Mouse (Mus musculus): ENCODE data around the gene Mpeg1. TPM values are rescaled to one million over a fixed set of nuclear protein-coding genes. Genes with fewer than 3 reads are reported as not detected.
A peak's percentile ranks its signal among the peaks of the same experiment; 100 is the strongest.

The Mpeg1 gene
- polyA plus RNA-seq, 1 experiment from 2014 or later, result 0.76 TPM

DNA sequence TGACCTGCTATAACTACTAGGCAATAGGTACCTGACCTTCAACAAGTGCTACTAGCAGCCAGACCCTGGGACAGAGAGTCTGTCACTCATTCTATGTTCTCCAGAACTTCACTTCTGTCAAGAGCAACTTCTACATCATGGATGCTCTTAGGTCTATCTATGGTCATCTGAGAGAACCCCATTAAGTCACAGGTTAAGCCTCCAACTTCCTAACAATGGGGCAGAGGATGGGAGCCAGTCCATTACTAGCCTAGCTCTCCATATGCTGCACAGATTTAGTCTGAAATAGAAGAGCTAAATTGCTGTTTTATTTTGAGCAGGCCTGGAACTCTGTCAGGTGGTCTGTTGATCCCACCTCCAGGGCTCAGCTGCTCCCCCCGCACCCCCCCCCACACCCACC lies 38.4 kb downstream of the Mpeg1 start:
- Histone ChIP-seq H3K9ac (peak overlapping the region; percentile 93; the same call in 1 of the 2 replicates), H3K4me2 (replicated peaks) (peak overlapping the region; percentile 69), H3K27ac (peak overlapping the region; percentile 53; the same call in 1 of the 2 replicates), H3K9me3 (no peaks in the 10 kb centered on the region), H3K36me3 (no peaks in the 10 kb centered on the region), H3K4me3 (peak overlapping the region; percentile 86), H3K4me1 (peaks cover 44% of the 10 kb centered on the region), H3K27me3 (replicated peaks) (no peaks in the 10 kb centered on the region)
- ATAC-seq (ENCODE audit: low FRiP score, low read depth), result no peak
- WGBS, result 43% methylated on average over 1 of the region's 1 CpGs

DNA sequence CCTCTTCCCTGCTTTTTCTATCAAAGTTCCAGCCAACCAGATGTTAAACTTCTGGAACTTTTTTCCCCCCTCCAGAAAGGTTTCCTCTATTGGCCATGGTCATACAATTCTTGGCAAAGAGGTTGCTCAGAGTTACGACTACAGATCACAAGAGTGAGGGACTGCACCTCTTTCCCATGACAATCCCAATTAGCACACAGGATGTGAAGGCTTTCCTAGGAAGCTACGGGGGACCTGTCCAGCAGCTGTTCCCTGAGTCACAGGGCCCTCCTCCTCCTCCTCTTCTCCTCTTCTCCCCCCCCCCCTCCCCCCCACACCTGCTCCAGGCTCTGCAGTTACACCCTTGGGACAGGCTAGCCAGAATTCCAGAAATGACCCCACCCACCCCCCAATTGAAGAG lies 38.9 kb downstream of the Mpeg1 start:
- Histone ChIP-seq H3K9me3 (no peaks in the 10 kb centered on the region), H3K4me2 (replicated peaks) (peak overlapping the region; percentile 69), H3K4me3 (peak overlapping the region; percentile 86), H3K9ac (peak overlapping the region; percentile 93), H3K36me3 (no peaks in the 10 kb centered on the region), H3K4me1 (peaks cover 38% of the 10 kb centered on the region), H3K27ac (peak overlapping the region; percentile 53), H3K27me3 (replicated peaks) (no peaks in the 10 kb centered on the region)
- ATAC-seq (ENCODE audit: low FRiP score, low read depth), result no peak
- WGBS, result 4% methylated on average over 2 of the region's 2 CpGs

DNA sequence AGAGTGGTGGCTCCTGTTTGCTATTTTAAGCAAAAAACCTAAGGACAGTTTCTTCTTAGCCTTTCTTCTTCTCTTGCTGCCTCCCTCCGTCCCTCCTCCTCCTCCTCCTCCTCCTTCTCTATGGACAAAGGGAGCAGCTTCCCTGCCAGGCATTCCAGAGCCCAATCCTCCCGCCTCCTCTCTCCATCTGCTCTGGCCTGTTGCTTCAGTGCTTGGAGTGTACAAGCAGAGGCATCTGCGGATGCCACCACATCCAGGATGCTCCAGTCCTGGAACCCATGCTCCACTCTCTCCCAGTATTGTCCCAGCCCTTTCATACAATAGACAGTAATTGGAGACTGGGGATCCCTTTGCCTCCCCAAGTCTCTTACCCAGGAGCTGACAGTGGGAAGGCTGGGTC lies 39.5 kb downstream of the Mpeg1 start:
- peak overlapping the region; percentile 69 for H3K4me2 ChIP-seq (replicated peaks)
- H3K4me3 ChIP-seq, result peak overlapping the region; percentile 86
- no peaks in the 10 kb centered on the region for H3K36me3 ChIP-seq
- peak; percentile 35 for ATAC-seq (ENCODE audit: low FRiP score, low read depth)
- peak overlapping the region; percentile 90; the same call in 1 of the 2 replicates for H3K27ac ChIP-seq
- WGBS, result 4% methylated on average over 3 of the region's 3 CpGs
- peaks cover 33% of the 10 kb centered on the region for H3K4me1 ChIP-seq
- no peaks in the 10 kb centered on the region for H3K27me3 ChIP-seq (replicated peaks)
- H3K9me3 ChIP-seq, result no peaks in the 10 kb centered on the region
- H3K9ac ChIP-seq, result peak overlapping the region; percentile 93

DNA sequence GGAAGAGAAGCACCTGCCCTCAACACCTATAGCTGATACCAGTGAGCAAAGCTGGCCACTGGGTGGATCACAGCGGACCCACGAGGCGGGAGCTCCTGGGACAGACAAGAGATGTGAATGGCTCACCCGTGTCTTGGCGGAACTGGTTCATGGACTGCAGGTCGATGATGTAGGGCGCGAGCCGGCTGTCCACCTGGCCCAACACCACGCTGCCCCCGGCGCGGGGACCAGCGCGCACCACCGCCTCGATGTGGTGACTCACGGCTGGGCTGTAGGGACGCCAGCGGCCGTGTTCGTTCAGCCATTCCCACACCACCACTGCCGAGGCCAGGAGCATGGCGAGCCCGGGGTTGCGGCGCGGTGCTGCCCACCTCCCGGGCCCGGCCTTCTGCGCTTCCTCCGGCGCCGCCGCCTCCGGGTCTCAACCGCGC lies 40.3 kb downstream of the Mpeg1 start:
- H3K9me3 ChIP-seq, result no peaks in the 10 kb centered on the region
- H3K4me3 ChIP-seq, result peak overlapping the region; percentile 86
- no peaks in the 10 kb centered on the region for H3K36me3 ChIP-seq
- peak overlapping the region; percentile 69 for H3K4me2 ChIP-seq (replicated peaks)
- WGBS, result 1% methylated on average over 38 of the region's 38 CpGs
- ATAC-seq (ENCODE audit: low FRiP score, low read depth), result peak; percentile 39
- H3K27ac ChIP-seq, result peak overlapping the region; percentile 90
- peaks cover 25% of the 10 kb centered on the region for H3K4me1 ChIP-seq
- no peaks in the 10 kb centered on the region for H3K27me3 ChIP-seq (replicated peaks)
- H3K9ac ChIP-seq, result peak overlapping the region; percentile 93

DNA sequence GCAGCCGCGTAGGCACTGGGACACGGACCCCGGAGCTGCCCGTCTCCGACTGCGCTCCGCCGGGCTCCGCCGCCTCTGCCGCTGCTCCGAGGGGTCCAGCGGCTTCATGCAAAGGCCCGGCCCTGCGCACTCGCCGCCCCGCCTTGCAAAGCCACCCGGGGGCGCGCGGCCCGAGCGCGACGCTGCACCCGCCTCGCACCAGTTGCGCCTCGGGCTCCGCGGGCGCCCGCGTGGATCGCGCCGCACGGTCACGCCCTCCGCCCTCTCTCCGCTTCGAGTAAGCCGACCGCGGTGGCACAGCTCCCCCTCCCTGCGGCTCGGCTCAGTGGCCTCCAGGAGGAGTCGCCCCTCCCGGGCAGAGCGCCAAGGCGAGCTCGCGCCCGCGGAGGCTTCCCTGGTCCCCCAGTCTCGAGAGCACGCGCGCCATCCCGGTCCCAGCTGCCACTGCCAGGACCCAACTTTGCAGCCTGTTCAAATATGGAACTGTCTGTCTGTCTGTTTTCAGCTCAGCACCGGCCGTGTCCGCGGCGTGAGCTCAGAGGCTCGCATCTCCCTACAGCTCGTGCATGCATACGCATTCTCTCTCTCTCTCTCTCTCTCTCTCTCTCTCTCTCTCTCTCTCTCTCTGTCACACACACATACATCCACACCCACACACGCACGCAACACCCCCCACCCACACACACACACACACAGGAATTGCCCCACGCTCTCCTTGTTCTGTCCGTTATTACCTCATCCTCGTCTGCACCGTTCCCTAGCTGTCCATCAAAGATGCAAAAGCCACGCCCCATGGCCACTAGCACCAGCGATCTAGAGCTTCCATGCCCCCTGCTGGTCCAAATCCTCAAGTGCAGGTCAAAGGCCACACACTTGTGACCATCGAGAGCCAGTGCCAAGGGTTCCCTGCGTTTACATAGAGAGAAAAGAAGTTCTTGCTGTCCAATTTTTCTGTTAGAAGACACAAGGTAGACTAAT lies 41.1 kb downstream of the Mpeg1 start, which contains the start of gene Dtx4:
TSS of gene Dtx4 (minus strand) at position 85 of the 978 bp plus-strand sequence.
- under 1% methylated on average over 80 of the region's 80 CpGs for WGBS
- peak; percentile 91 for ATAC-seq (ENCODE audit: low FRiP score, low read depth)
- peak within 1 kb of the TSS; percentile 69 for H3K4me2 ChIP-seq (replicated peaks)

DNA sequence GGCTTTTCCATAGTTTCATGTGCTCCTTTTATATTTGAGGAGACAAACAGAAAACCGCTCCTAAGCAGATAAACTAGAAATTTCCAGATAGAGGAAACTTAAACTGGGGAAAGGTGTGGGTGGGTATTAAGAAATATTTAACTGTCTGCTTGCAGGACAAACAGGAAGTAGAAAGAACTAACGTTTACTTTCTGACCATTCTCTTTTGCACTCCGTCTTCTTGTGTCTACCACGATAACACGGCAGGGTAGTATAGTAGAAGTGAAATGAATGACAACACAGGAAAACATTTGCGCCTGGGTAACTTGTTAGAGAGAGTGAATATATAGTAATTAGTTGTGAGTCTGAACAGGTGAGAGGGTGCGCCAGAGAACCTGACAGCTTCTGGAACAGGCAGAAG lies 42.2 kb downstream of the Mpeg1 start:
- no peak overlapping the region for H3K4me2 ChIP-seq (replicated peaks)
- no peaks in the 10 kb centered on the region for H3K36me3 ChIP-seq
- no peaks in the 10 kb centered on the region for H3K27me3 ChIP-seq (replicated peaks)
- 86% methylated on average over 7 of the region's 7 CpGs for WGBS
- ATAC-seq (ENCODE audit: low FRiP score, low read depth), result no peak
- no peak overlapping the region for H3K9ac ChIP-seq
- no peak overlapping the region for H3K27ac ChIP-seq
- H3K4me1 ChIP-seq, result peaks cover 19% of the 10 kb centered on the region; the same call in 1 of the 2 replicates
- no peak overlapping the region for H3K4me3 ChIP-seq
- H3K9me3 ChIP-seq, result no peaks in the 10 kb centered on the region

More for the DNA sequence above, 41.1 kb downstream of the Mpeg1 start, which contains the start of gene Dtx4:
- Histone ChIP-seq H3K9ac (peak within 1 kb of the TSS; percentile 93), H3K27me3 (replicated peaks) (no peaks in the 10 kb centered on the region), H3K4me1 (peaks cover 19% of the 10 kb centered on the region; the same call in 1 of the 2 replicates), H3K36me3 (no peaks in the 10 kb centered on the region), H3K9me3 (no peaks in the 10 kb centered on the region), H3K27ac (peak within 1 kb of the TSS; percentile 90), H3K4me3 (peak within 1 kb of the TSS; percentile 86)

DNA sequence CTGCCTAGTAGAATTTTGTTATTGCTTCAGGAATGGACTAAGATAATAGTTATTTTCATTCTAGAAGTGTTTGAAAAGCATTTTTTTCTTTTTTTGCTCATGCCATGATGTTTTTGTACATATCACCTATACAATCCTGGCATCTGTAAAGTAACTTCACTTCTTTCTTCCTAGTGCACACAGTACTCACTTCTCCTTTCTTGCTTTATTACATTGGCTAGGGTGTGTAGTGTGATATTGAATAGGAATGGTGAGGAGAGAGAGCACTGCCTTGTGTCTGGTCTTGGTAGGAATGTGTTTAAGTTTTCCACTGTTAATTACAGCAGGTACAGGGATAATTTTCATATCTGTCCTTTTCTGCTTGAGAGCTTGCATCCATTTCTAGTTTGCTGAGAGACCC lies 54.0 kb downstream of the Mpeg1 start:
- Histone ChIP-seq H3K9me3 (no peaks in the 10 kb centered on the region), H3K27me3 (replicated peaks) (no peaks in the 10 kb centered on the region), H3K36me3 (no peaks in the 10 kb centered on the region), H3K9ac (no peak overlapping the region), H3K4me1 (no peaks in the 10 kb centered on the region), H3K4me3 (no peak overlapping the region), H3K27ac (no peak overlapping the region), H3K4me2 (replicated peaks) (no peak overlapping the region)
- ATAC-seq (ENCODE audit: low FRiP score, low read depth), result no peak

Other genes with a start within 250 kb of the Mpeg1 start
- gene Olfr1432, start 228.2 kb upstream of the Mpeg1 start, polyA plus RNA-seq (2016; fragmentation: Nextera tagmentation; extraction: Ambion mirVana), result not detected in 2 replicates
- gene Olfr262, start 219.1 kb upstream of the Mpeg1 start, polyA plus RNA-seq (2016; fragmentation: Nextera tagmentation; extraction: Ambion mirVana), result not detected in 2 replicates
- gene Olfr235, start 199.7 kb upstream of the Mpeg1 start, polyA plus RNA-seq (2016; fragmentation: Nextera tagmentation; extraction: Ambion mirVana), result not detected in 2 replicates
- gene Olfr1434, start 180.9 kb upstream of the Mpeg1 start, polyA plus RNA-seq (2016; fragmentation: Nextera tagmentation; extraction: Ambion mirVana), result not detected in 2 replicates
- not detected in 2 replicates for gene Olfr1436, start 161.6 kb upstream of the Mpeg1 start, polyA plus RNA-seq (2016; fragmentation: Nextera tagmentation; extraction: Ambion mirVana)
- not detected in 2 replicates for gene Olfr1437, start 135.7 kb upstream of the Mpeg1 start, polyA plus RNA-seq (2016; fragmentation: Nextera tagmentation; extraction: Ambion mirVana)
- not detected in 2 replicates for gene Olfr1438-ps1, start 124.9 kb upstream of the Mpeg1 start, polyA plus RNA-seq (2016; fragmentation: Nextera tagmentation; extraction: Ambion mirVana)
- not detected in 2 replicates for gene Olfr1440, start 73.5 kb upstream of the Mpeg1 start, polyA plus RNA-seq (2016; fragmentation: Nextera tagmentation; extraction: Ambion mirVana)
- not detected in 2 replicates for gene Olfr1441, start 43.3 kb upstream of the Mpeg1 start, polyA plus RNA-seq (2016; fragmentation: Nextera tagmentation; extraction: Ambion mirVana)
- gene Pfpl, start 32.9 kb upstream of the Mpeg1 start, polyA plus RNA-seq (2016; fragmentation: Nextera tagmentation; extraction: Ambion mirVana), result not detected in 2 replicates
- 58.4 and 63.3 TPM in 2 replicates for gene Dtx4, start 40.7 kb downstream of the Mpeg1 start, polyA plus RNA-seq (2016; fragmentation: Nextera tagmentation; extraction: Ambion mirVana)
- 13.3 and 15.7 TPM in 2 replicates for gene Fam111a, start 85.0 kb downstream of the Mpeg1 start, polyA plus RNA-seq (2016; fragmentation: Nextera tagmentation; extraction: Ambion mirVana)
- not detected in 2 replicates for gene Gm4952, start 139.2 kb downstream of the Mpeg1 start, polyA plus RNA-seq (2016; fragmentation: Nextera tagmentation; extraction: Ambion mirVana)
- not detected in 2 replicates for gene Glyat, start 172.5 kb downstream of the Mpeg1 start, polyA plus RNA-seq (2016; fragmentation: Nextera tagmentation; extraction: Ambion mirVana)
- gene Olfr1442, start 209.7 kb downstream of the Mpeg1 start, polyA plus RNA-seq (2016; fragmentation: Nextera tagmentation; extraction: Ambion mirVana), result not detected in 2 replicates
- not detected in 2 replicates for gene Olfr1443, start 217.3 kb downstream of the Mpeg1 start, polyA plus RNA-seq (2016; fragmentation: Nextera tagmentation; extraction: Ambion mirVana)
- gene Keg1, start 235.0 kb downstream of the Mpeg1 start, polyA plus RNA-seq (2016; fragmentation: Nextera tagmentation; extraction: Ambion mirVana), result not detected in 2 replicates